Mouse (Mus musculus) liver, adult 2 months (tissue): ENCODE measurements around the gene Hoxd12.

ENCODE experiments used
- CTCF ChIP-seq: fragments of 200-500 bp; IDR thresholded peaks from 2 replicates; pipeline ENCODE4 v1.5.1; 2011; ENCODE audit warnings: low read depth, low read length, control low read depth
- POLR2A ChIP-seq: fragments of 200-500 bp; IDR thresholded peaks from 2 replicates; pipeline ENCODE4 v1.6.1; 2011; ENCODE audit warnings: low read length, control low read depth; ENCODE audit not compliant: insufficient read depth; ENCODE audit errors: extremely low read depth

DNA sequence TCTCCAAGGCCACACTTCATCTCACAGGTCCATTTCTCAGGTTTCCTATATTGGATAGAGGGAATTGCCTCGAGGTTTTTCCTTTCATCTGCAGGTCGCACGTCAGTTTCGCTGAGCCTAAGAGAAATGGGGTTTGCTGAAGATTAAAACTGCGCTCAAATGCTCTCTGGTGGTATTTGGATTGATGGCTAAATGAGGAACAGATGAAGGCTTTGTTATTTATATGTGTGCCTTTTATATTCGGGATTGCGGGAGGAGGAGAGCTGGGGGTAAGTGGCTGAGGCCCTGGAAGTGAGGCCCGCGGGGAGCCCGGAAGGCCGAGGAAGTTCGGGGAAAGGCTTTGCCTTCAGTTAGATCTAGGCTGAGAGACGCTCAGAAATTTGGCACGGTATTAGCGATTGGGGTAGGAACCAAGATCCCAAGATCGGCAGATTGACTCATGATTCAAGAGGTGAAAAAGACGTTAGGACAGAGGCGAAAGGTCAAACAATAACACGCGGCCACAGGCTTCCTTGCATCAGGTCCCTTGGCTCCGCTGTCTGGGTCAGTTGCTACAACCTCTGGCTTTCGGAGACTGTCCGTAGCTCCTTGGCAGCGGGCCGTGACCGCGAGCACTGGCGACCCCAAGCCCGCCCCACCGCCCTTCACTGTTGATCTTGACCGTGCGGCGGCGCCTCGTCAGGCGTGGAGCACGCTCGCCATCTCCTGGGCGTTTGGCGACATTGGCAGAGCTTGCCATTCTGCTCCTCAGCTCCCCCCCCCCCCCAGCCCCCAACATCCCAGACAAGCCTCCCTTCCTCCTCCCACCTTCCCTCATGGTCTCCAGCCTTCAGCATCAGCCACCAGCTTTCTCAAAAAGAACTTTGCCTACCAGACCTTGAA lies 2.1 kb upstream of the Hoxd12 start:
- TF ChIP-seq CTCF (peak; percentile 84), POLR2A (no peak)
